Mouse (Mus musculus) forebrain, embryonic 13.5 days (tissue): Measurements from ENCODE around the gene Tmco4. TPM values are rescaled to one million over a fixed set of nuclear protein-coding genes. Genes with fewer than 3 reads are reported as not detected.
A peak's percentile ranks its signal among the peaks of the same experiment; 100 is the strongest.

ENCODE experiments used
- ATAC-seq: fragments of 200-750 bp; cut with Nextera tagmentation; 2 replicates; pipeline ENCODE4 v1.8.0; 2017
- H3K27ac ChIP-seq: fragments of 300-500 bp; sonication (generic); 2 replicates; pipeline ENCODE4 v1.5.1; 2015; ENCODE audit warnings: inconsistent platforms, mild to moderate bottlenecking, moderate library complexity
- H3K27me3 ChIP-seq: fragments of 300-500 bp; sonication (generic); 2 replicates; pipeline ENCODE4 v1.6.1; 2015; ENCODE audit warnings: mild to moderate bottlenecking, inconsistent platforms
- H3K36me3 ChIP-seq: fragments of 300-500 bp; sonication (generic); 2 replicates; pipeline ENCODE4 v1.6.1; 2015; ENCODE audit warnings: mild to moderate bottlenecking, inconsistent platforms; ENCODE audit not compliant: poor library complexity, severe bottlenecking
- H3K4me1 ChIP-seq: fragments of 300-500 bp; sonication (generic); 2 replicates; pipeline ENCODE4 v1.6.1; 2015; ENCODE audit warnings: inconsistent platforms
- H3K4me2 ChIP-seq: fragments of 300-500 bp; sonication (generic); 2 replicates; pipeline ENCODE4 v1.6.1; 2015; ENCODE audit warnings: inconsistent platforms, mild to moderate bottlenecking, moderate library complexity
- H3K4me3 ChIP-seq: fragments of 300-500 bp; sonication (generic); 2 replicates; pipeline ENCODE4 v1.5.1; 2015; ENCODE audit warnings: mild to moderate bottlenecking, inconsistent platforms
- H3K9ac ChIP-seq: fragments of 300-500 bp; sonication (generic); 2 replicates; pipeline ENCODE4 v1.6.1; 2015; ENCODE audit warnings: mild to moderate bottlenecking, inconsistent platforms
- H3K9me3 ChIP-seq: fragments of 300-500 bp; sonication (generic); replicated peaks from 2 replicates; pipeline ENCODE4 v1.6.1; 2016; ENCODE audit warnings: inconsistent platforms
- WGBS: fragments of 180-500 bp; shearing (Covaris S2); methylation state at CpG from one replicate; pipeline ENCODE4 v1.1.7; 2015; 5-methylcytosine and 5-hydroxymethylcytosine counted together
- polyA plus RNA-seq: library from polyadenylated mRNA; unstranded; fragments of >200 nt; fragmentation: Nextera tagmentation; extraction: Ambion mirVana; gene quantifications from 2 replicates; pipeline ENCODE4 v1.2.1, GENCODE M21; 2015

Gene Tmco4
- polyA plus RNA-seq, 1 experiment from 2014 or later: 0.48 TPM

DNA sequence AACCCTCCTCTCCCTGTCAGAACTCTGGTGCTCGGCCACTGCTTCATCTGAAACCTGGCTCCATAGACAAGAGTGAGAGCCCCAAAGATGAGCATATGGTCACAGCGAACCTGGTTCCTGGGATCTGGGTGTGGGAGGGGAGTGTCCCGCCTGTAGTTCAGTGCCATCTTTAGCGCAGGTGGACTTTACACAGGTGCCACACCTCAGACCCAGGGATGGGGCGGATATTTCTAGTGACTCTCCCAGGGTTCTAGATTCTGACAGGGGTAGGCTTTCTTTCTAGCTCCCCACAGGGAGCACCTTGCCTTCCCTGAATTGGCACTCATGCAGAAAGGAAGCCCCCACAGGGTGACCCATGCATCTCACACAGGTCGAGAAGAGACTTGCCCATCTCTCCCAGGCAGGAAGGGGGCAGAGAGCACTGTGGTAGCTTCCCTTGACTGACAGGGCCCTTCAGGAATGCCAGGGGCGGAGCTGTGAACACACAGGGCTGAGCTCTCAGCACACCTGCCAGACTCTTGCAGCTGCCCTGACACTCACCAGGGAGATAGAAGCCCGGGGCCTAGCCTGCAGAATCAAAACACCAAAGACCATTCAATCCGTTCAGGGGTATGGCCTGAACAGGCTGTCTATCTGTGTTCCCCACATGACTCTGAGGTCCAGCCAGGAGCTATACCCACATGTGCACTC, 116.4 kb downstream of the Tmco4 start:
- Histone ChIP-seq H3K27ac (no peak overlapping the region), H3K4me3 (no peak overlapping the region), H3K9me3 (no peaks in the 10 kb centered on the region), H3K4me2 (no peak overlapping the region), H3K27me3 (peaks cover 72% of the 10 kb centered on the region), H3K36me3 (no peaks in the 10 kb centered on the region), H3K9ac (0 out of 2 replicates have a peak overlapping the region, but pooled peaks have one; percentile 12), H3K4me1 (peaks cover 27% of the 10 kb centered on the region)
- no peak for ATAC-seq
- WGBS: 64% methylated on average over 9 of the region's 9 CpGs

DNA sequence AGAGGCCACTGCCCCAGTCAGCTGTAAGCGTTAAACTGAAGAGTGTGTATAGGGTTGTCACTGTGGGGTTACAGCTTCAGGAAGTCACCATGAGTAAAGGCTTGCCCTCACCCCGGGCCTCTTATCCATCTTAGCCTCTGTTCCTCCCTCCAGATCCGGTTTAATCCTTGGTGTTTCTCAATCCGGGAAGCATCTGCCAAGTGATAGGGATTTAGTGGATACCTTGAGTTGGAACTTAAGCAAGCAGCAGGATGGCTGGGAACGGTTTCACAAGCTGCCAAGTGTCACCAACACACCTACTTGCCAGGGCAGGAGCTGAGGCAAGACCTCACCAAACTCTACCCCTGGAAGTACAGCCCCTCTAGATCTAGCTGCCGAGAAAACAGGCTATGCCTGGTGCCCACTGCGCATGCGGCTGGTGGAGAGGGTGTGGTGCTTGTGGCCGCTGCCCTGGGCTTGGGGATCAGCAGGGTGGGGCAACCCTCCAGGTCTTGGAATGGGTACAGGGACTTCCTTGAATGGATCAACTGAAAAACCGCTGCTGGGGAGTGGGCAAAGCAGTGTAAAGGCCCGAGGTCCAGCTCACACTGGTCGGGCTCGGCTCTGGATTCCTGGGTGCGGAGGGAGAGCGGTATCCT, 117.7 kb downstream of the Tmco4 start:
- no peak overlapping the region for H3K27ac ChIP-seq
- H3K4me3 ChIP-seq: no peak overlapping the region
- peaks cover 7% of the 10 kb centered on the region; the same call in 1 of the 2 replicates for H3K9me3 ChIP-seq
- peaks cover 27% of the 10 kb centered on the region for H3K4me1 ChIP-seq
- H3K27me3 ChIP-seq: peaks cover 73% of the 10 kb centered on the region
- H3K9ac ChIP-seq: no peak overlapping the region
- no peak for ATAC-seq
- no peaks in the 10 kb centered on the region for H3K36me3 ChIP-seq
- 76% methylated on average over 15 of the region's 15 CpGs for WGBS
- H3K4me2 ChIP-seq: no peak overlapping the region

DNA sequence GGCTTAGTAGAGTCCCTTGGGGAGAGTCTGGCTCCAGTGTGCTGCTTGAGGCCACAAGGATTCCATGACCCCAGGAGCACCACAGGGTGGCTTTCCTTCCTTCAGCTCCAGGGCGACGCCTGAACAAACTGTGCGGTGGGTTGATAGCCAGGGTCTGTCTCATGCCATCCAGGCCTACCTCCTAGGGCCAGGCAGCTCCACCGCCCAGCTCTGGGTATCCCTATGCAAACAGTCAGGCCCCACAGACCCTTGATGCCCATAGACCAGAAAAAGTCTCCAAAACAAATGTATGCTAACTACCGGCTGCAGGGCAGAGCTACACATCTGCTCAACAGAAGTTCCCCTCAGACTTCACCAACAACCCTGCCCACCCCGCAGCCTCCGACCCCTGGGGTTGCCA, 118.4 kb downstream of the Tmco4 start:
- Histone ChIP-seq H3K9me3 (peaks cover 7% of the 10 kb centered on the region; the same call in 1 of the 2 replicates), H3K36me3 (no peaks in the 10 kb centered on the region), H3K27ac (peak overlapping the region; percentile 25; the same call in 1 of the 2 replicates), H3K27me3 (peaks cover 72% of the 10 kb centered on the region), H3K9ac (no peak overlapping the region), H3K4me1 (peaks cover 27% of the 10 kb centered on the region), H3K4me3 (peak overlapping the region; percentile 54; the same call in 1 of the 2 replicates), H3K4me2 (peak overlapping the region; percentile 90; the same call in 1 of the 2 replicates)
- ATAC-seq: no peak
- 36% methylated on average over 7 of the region's 7 CpGs for WGBS

DNA sequence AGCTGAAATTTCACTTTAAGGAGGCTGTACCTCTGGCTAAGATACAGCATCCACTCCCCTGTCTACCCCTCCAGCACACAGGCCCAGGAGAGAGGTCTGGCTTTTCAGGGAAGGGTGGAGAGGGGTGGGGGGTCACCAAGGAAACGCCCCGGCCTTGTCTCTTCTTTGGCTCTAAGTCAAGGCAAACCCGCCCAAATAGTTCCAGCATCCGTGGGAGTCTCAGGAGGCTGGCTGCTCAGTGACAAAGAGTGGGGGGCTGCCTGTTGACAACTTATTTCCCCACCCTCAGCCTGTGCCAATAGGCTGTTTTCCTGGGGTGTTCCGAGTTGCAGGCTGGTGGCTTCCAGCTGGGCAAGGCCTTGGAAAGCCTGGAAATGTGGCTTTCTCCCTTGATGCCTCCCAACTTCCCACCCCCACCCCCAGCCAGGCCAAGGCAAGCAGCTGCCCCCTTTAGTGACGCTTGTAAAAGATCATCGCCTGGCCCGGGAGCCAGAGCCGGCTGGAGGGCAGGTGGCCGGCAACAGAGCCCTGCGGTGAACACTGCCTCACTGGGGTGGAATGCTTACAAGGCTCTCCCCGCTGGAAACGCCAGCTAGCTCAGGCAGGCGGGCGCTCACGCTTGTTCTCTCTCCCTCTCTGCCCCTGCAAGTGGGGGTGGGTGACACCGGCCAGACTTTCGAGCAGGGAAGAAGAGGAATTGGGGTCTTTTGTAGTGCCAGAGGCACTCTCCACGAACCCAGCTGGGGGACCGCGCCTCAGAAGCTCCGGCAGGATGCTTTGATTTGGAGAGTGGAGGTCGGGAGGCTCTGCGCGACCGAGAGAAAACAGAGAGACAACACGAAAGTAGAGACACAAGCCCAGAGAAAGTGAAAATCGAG, 119.0 kb downstream of the Tmco4 start:
- Histone ChIP-seq H3K27me3 (peaks cover 72% of the 10 kb centered on the region), H3K4me2 (peak overlapping the region; percentile 90), H3K9me3 (peaks cover 7% of the 10 kb centered on the region; the same call in 1 of the 2 replicates), H3K4me3 (peak overlapping the region; percentile 54), H3K4me1 (peaks cover 27% of the 10 kb centered on the region), H3K27ac (peak overlapping the region; percentile 25; the same call in 1 of the 2 replicates), H3K36me3 (no peaks in the 10 kb centered on the region), H3K9ac (peak overlapping the region; percentile 71)
- 3% methylated on average over 28 of the region's 28 CpGs for WGBS
- ATAC-seq: no peak

DNA sequence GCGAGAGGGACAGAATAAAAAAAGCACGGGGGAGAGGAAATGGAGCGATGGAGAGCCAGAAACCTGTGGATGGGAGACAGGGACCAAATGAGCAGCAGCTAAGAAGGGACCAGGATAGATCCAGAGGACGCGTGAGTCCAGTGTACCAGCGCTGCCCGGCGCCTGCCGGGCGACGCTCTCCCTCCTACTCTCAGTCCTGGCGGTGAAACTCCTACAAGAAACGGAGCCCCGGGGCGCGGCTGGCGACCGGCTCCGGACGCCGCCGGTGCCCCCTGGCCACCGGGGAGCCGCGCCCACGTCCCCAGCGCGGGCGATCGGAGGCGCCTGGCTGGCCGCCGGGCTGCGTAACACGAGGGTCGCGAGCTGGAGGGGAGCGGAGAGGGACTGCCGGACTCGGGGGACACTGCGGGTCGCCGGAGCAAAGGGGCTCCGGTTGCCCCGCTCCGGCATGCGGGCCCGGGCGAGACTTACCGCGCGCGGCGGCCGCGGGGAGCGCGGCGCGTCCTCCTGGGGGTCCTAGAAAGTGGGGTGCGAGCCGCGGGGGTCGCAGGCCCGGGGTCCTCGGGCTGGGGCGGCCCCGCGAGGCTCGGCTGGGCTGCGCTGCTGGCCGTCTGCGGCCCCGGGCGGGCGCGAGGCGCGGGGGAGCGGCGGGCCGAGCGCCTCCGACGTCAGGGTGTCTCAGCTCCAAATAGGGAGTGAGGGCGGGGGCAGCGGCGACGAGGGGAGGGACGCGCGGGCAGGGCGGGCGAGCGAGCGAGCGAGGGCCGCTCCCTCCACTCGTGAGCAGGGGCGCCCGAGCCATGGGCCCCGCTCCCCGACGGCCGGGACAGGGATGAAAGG, 119.9 kb downstream of the Tmco4 start, which contains the start of gene Nbl1:
Nbl1 (minus strand) TSS at position 638 of the 840 bp plus-strand sequence.
- ATAC-seq: peak; percentile 38; the same call in 1 of the 2 replicates

DNA sequence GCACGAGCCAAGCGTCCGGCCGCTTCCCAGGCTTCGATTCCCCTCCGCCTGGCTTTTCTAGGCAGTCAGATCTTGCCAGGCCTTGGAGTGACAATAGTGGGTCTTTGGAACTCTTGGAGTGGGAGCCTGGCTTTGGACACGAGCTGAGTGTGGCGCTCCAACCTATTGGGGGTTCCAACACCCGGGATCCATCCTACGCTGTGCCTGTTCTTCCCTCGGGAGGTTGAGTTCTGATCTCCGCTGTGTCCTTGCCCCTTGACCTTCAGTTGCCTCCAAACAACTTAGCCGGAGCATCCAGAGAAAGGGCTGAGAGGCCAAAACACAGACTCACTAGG, 120.5 kb downstream of the Tmco4 start:
- peak overlapping the region; percentile 71; the same call in 1 of the 2 replicates for H3K9ac ChIP-seq
- 24% methylated on average over 13 of the region's 13 CpGs for WGBS
- H3K9me3 ChIP-seq: peaks cover 7% of the 10 kb centered on the region; the same call in 1 of the 2 replicates
- H3K4me3 ChIP-seq: peak overlapping the region; percentile 54
- 0 out of 2 replicates have a peak, but pooled peaks have one; percentile 19 for ATAC-seq
- peak overlapping the region; percentile 90 for H3K4me2 ChIP-seq
- peaks cover 27% of the 10 kb centered on the region for H3K4me1 ChIP-seq
- no peaks in the 10 kb centered on the region for H3K36me3 ChIP-seq
- H3K27me3 ChIP-seq: peaks cover 69% of the 10 kb centered on the region
- H3K27ac ChIP-seq: no peak overlapping the region

More for the DNA sequence above, 119.9 kb downstream of the Tmco4 start, which contains the start of gene Nbl1:
- Histone ChIP-seq H3K27ac (peak within 1 kb of the TSS; percentile 25; the same call in 1 of the 2 replicates), H3K9ac (peak within 1 kb of the TSS; percentile 71), H3K36me3 (no peaks in the 10 kb centered on the region), H3K9me3 (peaks cover 7% of the 10 kb centered on the region; the same call in 1 of the 2 replicates), H3K4me2 (peak within 1 kb of the TSS; percentile 90), H3K4me1 (peaks cover 27% of the 10 kb centered on the region), H3K27me3 (peaks cover 72% of the 10 kb centered on the region), H3K4me3 (peak within 1 kb of the TSS; percentile 54)
- WGBS: under 1% methylated on average over 87 of the region's 105 CpGs

DNA sequence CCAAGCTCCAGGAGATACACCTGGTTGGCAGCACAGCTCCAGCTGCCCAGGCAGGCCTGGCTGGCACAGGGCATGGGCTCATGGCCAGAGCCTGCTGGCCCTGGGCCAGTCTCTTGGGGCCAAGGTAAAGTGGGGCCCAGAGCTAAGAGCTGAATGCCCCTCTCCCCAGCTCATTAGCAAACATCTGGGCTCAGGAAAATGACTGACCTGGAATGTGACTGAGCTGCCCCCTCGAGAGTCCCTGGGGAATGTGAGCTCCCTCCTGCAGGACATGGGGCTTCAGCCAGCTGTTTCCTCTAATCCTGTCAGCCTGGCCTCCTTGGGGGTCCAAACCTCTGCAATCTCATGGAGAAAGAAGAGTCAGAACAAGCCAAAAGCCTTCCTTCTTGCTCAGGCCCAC, 122.7 kb downstream of the Tmco4 start:
- Histone ChIP-seq H3K36me3 (no peaks in the 10 kb centered on the region), H3K4me2 (no peak overlapping the region), H3K9me3 (peaks cover 7% of the 10 kb centered on the region; the same call in 1 of the 2 replicates), H3K4me3 (no peak overlapping the region), H3K27me3 (peaks cover 51% of the 10 kb centered on the region), H3K4me1 (peaks cover 24% of the 10 kb centered on the region), H3K27ac (no peak overlapping the region), H3K9ac (no peak overlapping the region)
- no peak for ATAC-seq
- WGBS: 23% methylated on average over 1 of the region's 1 CpGs

DNA sequence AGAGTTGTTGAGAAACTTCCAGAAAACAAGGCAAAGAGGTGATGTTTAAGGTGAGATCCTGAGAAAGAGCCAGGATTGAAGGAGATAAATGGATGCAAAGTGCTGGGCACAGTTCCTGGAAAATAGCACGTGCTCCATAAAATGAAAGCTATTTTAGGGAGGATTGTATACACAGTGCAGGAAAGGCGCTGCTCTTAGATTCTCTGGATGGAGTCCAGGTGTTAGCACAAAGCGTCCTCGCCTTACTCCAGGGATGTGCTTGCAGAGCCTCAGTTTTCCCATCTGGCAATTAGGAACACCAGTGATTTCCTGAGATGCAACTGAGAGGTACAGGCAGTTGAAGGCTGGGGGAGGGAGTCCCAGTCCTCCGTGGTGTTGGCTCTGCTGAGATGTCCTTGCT, 123.5 kb downstream of the Tmco4 start:
- no peak for ATAC-seq
- H3K4me1 ChIP-seq: peaks cover 20% of the 10 kb centered on the region
- H3K36me3 ChIP-seq: 0 out of 2 replicates have a peak, but pooled peaks cover under 1% of the 10 kb centered on the region
- H3K4me3 ChIP-seq: no peak overlapping the region
- 84% methylated on average over 5 of the region's 5 CpGs for WGBS
- no peak overlapping the region for H3K27ac ChIP-seq
- peaks cover 43% of the 10 kb centered on the region for H3K27me3 ChIP-seq
- H3K4me2 ChIP-seq: no peak overlapping the region
- peaks cover 7% of the 10 kb centered on the region; the same call in 1 of the 2 replicates for H3K9me3 ChIP-seq
- no peak overlapping the region for H3K9ac ChIP-seq

DNA sequence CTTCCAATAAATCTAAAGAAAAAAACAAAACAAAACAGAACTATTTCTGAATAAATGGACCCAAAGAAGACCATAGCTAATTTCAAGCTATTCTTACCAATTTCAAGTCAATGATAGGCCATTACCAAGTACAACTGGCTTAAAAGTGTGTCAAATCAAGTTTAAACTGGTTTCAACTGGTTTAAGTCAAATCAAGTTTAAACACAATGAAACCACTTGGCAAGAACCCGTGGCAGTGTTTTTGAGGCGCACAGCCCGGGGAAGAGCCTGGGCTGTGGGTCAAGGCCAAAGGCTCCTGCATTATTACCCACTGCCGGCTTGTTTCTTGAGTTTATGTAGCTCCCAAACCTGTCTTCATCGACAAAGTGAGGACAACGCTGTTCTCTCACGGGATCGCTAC, 127.6 kb downstream of the Tmco4 start:
- Histone ChIP-seq H3K4me1 (no peaks in the 10 kb centered on the region), H3K27ac (no peak overlapping the region), H3K9ac (no peak overlapping the region), H3K9me3 (peaks cover under 1% of the 10 kb centered on the region; the same call in 1 of the 2 replicates), H3K4me3 (no peak overlapping the region), H3K36me3 (peaks cover 37% of the 10 kb centered on the region), H3K27me3 (peaks cover 2% of the 10 kb centered on the region), H3K4me2 (no peak overlapping the region)
- ATAC-seq: no peak
- WGBS: 90% methylated on average over 8 of the region's 8 CpGs

DNA sequence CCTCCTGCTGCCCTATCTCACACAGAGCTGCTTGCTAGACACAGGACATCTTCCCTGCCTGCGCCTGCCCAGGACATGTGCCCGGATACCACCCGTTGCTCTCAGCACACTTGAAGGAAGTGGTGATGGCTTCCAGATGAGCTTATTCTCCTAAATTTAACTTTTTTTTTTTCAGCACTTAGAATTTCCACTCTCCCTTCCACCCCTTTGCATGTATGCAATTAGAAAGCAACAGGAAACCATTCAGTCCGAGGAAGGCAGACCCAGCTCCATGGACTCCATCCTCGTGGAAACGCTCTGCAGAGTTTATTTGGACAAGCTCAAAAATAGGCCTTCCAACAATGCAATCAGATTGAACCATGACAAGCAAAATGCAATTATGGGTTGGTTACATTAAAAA, 128.9 kb downstream of the Tmco4 start:
- H3K4me1 ChIP-seq: no peaks in the 10 kb centered on the region
- no peak overlapping the region for H3K4me3 ChIP-seq
- no peak overlapping the region for H3K27ac ChIP-seq
- no peak overlapping the region for H3K4me2 ChIP-seq
- H3K9me3 ChIP-seq: no peaks in the 10 kb centered on the region
- peaks cover 37% of the 10 kb centered on the region for H3K36me3 ChIP-seq
- 83% methylated on average over 6 of the region's 6 CpGs for WGBS
- no peak for ATAC-seq
- no peaks in the 10 kb centered on the region for H3K27me3 ChIP-seq
- no peak overlapping the region for H3K9ac ChIP-seq

DNA sequence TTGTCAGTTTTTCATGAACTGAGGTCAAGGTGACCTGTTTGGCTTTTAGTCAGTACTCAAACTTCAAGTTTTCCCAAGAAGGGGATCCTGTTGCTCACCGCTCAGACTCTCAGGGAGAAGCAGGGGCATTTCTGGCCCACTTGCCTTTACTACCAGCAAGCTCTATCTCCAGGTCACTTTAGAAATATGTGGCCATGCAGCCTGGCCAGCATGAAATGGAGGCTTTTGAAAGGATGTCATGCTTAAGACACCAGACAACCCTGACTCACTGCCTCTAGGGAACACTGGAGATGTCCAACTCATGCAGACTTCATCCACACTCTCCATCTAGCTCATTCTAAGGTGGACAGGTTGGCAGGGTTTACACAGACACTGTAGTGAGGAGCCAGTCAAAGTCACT, 132.8 kb downstream of the Tmco4 start:
- H3K4me1 ChIP-seq: no peaks in the 10 kb centered on the region
- H3K27me3 ChIP-seq: no peaks in the 10 kb centered on the region
- H3K27ac ChIP-seq: no peak overlapping the region
- H3K9ac ChIP-seq: no peak overlapping the region
- H3K4me3 ChIP-seq: no peak overlapping the region
- 98% methylated on average over 1 of the region's 1 CpGs for WGBS
- H3K36me3 ChIP-seq: peaks cover 41% of the 10 kb centered on the region
- H3K9me3 ChIP-seq: no peaks in the 10 kb centered on the region
- H3K4me2 ChIP-seq: no peak overlapping the region
- no peak for ATAC-seq
